Mouse (Mus musculus): Measurements from ENCODE around the gene Dock9.

Gene Dock9

GRCm38 (mm10) chr14:121791935-121792334 is 5.7 kb downstream of the Dock9 start:
- DNase-seq (ENCODE audit: low spot score), result no peak

- no peak for DNase-seq (ENCODE audit: low spot score)
These were observed 6.5 kb downstream of the Dock9 start for GRCm38 (mm10) chr14:121791112-121791511.

GRCm38 (mm10) chr14:121789273-121789672 is 8.4 kb downstream of the Dock9 start:
- no peak for DNase-seq (ENCODE audit: low spot score)

- no peak for DNase-seq (ENCODE audit: low spot score)
These were observed 9.2 kb downstream of the Dock9 start for GRCm38 (mm10) chr14:121788451-121788850.

GRCm38 (mm10) chr14:121787430-121787829 is 10.2 kb downstream of the Dock9 start:
- DNase-seq (ENCODE audit: low spot score), result no peak

GRCm38 (mm10) chr14:121786900-121787299 is 10.7 kb downstream of the Dock9 start:
- no peak for DNase-seq (ENCODE audit: low spot score)

- no peak for DNase-seq (ENCODE audit: low spot score)
These were observed 12.2 kb downstream of the Dock9 start for GRCm38 (mm10) chr14:121785394-121785793.

- DNase-seq (ENCODE audit: low spot score), result no peak
These were observed 16.6 kb downstream of the Dock9 start for GRCm38 (mm10) chr14:121780942-121781531.

GRCm38 (mm10) chr14:121780144-121780913 is 17.3 kb downstream of the Dock9 start:
- no peak for DNase-seq (ENCODE audit: low spot score)

- no peak for DNase-seq (ENCODE audit: low spot score)
These were observed 18.0 kb downstream of the Dock9 start for GRCm38 (mm10) chr14:121779620-121780019.

- no peak for DNase-seq (ENCODE audit: low spot score)
These were observed 20.3 kb downstream of the Dock9 start for GRCm38 (mm10) chr14:121777279-121777831.

- no peak for DNase-seq (ENCODE audit: low spot score)
These were observed 20.9 kb downstream of the Dock9 start for GRCm38 (mm10) chr14:121776749-121777148.

GRCm38 (mm10) chr14:121762021-121762452 is 35.6 kb downstream of the Dock9 start:
- no peak for DNase-seq (ENCODE audit: low spot score)

- no peak for DNase-seq (ENCODE audit: low spot score)
These were observed 37.2 kb downstream of the Dock9 start for GRCm38 (mm10) chr14:121760403-121760802.

- no peak for DNase-seq (ENCODE audit: low spot score)
These were observed 43.5 kb downstream of the Dock9 start for GRCm38 (mm10) chr14:121754110-121754509.

- DNase-seq (ENCODE audit: low spot score), result no peak
These were observed 44.8 kb downstream of the Dock9 start for GRCm38 (mm10) chr14:121752686-121753426.

GRCm38 (mm10) chr14:121749606-121750005 is 48.0 kb downstream of the Dock9 start:
- DNase-seq (ENCODE audit: low spot score), result no peak

GRCm38 (mm10) chr14:121749084-121749483 is 48.6 kb downstream of the Dock9 start:
- no peak for DNase-seq (ENCODE audit: low spot score)

GRCm38 (mm10) chr14:121747360-121747759 is 50.3 kb downstream of the Dock9 start:
- DNase-seq (ENCODE audit: low spot score), result no peak

- no peak for DNase-seq (ENCODE audit: low spot score)
These were observed 53.7 kb downstream of the Dock9 start for GRCm38 (mm10) chr14:121743787-121744417.

- DNase-seq (ENCODE audit: low spot score), result no peak
These were observed 58.9 kb downstream of the Dock9 start for GRCm38 (mm10) chr14:121738431-121739403.
